Mouse (Mus musculus): ENCODE results near the gene Ckmt1.

Gene Ckmt1

GRCm38 (mm10) chr2:121412843-121413386 is 55.4 kb downstream of the Ckmt1 start:
- DNase-seq (ENCODE audit: low read depth, low spot score): peak; percentile 30

Measured in skeletal muscle tissue, adult 2 months (tissue).